Mouse (Mus musculus) cerebellum, postnatal 4 days (tissue): ENCODE results near the gene Gm49369.
"Not testable (repeated sequence)": the region's sequence is repeated elsewhere in the genome, so short reads cannot be mapped to it uniquely, and the experiment has no call there.

ENCODE experiments used
- DNase-seq, 2 experiments: peaks; one replicate each; pipeline ENCODE4 v3.0.0; 2022; ENCODE audit warnings: low spot score in 2 of 2, mixed read lengths in 1 of 2

The Gm49369 gene

DNA sequence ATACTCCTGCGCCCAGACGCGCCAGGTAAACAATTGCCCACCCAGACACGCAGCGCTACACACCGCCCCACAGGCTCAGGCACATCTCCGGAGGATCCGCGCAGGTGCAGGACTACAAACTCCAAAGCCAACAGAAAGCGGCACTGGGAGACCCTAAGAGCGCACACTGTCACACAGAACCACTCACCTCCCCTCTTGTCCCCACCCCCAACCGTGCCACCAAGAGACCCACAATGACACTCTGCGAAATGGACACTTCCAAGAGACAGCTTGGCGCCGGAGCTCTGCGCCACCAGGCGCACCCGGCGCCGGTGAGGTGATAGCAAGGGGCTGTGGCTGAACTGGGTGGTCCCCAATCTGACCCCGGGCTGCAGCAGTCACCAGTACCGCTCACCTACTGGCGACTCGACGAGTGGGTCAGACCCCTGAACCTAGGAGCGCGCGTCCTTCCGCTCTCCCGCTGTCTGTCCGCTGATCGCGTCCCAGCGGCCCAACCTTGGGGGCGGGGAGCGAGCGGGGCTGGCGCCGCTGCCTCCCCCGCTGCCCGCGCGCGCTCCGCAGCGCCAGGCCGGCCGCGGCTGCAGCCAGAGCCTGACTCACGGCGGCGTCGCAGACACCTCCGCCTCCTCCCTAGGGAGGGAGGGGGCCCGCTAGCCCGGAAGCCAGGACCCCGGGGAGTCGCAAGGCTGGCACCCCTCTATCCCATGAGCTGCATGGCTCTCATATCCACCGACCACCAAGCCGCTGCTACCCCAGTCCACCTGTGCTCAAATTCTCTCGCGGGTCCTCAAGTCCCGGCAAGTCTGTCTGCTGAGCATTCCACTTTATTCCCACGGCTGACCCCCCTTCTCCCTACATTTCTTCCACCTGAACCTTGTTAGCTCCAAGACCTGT is 10.5 kb downstream of the Gm49369 start:
- no peak for DNase-seq

DNA sequence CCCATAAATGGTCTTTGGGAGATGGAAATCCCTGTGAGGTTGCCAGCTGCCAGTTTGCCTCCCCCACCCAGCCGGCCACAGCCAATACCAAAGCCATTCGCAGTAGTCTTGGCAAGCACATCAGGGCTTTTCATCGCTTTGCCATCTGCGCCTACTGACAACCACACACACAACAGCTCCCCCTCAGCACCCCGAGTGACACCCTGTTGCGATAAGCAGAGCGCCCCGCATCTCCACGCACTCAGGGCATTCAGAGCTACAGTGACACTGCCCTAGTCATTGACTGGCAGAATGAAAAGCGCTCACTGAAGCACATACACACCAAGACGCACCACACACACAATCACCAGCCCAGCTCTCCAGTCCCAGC is 11.1 kb downstream of the Gm49369 start:
- DNase-seq, result peak in 1 of 2 experiments; percentile 34

DNA sequence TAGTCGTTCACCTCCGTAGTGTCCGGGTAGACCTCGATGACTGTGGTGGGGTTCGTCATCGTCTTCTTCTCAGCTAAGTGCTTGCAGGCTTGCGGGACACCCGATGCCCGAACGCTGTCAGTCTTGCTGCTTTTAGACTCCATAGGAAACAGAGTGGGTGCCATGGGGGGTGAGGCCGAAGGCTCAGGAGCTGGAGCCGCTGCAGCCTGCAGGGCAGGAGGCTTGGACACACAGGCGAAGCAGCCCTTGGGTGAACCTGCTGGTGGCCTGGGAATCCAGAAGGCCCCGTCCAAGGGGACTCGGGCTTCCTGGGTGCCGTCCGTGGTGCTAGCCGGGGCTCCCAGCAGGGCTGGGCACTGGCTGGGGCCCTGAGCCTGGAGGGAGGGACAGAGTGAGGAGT is 11.5 kb downstream of the Gm49369 start:
- no peak for DNase-seq

DNA sequence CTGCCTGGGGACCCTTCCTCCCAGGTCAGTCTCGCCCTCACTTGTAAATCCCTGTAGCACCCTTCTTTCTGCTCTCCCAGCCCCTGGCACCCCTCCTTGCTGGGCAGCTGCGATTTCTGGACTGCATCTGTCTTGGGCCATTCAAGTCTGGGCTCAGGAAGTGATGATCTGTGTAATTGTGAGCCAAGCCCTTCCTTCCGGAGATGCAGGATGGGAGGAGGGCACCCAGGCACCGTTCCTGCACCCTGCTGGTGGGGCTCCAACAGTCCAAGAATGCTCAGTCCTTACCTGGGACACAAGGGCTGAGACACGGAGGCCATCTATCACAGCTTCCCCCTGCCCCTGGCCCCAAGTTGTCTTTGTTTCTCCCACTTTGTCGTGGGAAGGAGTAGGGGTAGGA is 12.6 kb downstream of the Gm49369 start:
- DNase-seq, result no peak

DNA sequence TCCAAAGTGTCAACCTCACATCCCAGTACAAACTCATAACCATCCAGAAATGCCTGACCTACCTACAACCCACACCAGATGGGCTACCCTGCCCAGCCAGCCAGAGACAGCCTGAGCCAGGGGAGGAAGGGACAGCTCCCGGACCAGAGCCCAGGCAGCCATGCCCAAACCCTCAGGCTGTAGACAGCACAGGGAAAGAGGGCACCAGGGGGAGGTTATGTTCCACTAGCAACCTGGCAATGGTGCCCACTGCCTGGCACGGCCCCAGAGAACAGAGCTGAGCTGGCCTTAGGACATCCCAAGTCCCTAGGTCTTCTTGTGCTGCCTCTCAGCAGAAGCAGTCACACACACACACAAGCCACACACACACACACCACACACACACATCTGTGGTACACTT is 13.6 kb downstream of the Gm49369 start:
- peak in 1 of 2 experiments; percentile 63 for DNase-seq

DNA sequence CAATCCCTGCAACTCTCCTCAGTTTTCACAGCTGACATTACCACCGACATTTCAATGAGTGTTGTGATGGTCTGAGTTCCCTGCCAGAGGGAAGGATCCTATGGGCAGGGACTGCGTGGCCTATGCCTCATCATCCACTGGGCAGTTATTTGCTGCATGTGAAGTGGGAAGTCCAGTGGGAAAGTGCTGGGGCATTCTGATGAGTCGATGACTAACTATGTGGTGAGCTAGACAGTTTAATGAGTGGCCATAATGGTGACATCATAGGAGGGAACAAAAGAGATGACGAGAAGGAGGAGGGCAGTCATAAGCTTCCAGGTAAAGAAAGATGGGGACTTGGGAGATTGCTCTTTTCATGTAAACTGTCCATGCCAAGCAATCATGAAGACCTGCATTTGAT is 19.4 kb downstream of the Gm49369 start:
- no peak for DNase-seq

DNA sequence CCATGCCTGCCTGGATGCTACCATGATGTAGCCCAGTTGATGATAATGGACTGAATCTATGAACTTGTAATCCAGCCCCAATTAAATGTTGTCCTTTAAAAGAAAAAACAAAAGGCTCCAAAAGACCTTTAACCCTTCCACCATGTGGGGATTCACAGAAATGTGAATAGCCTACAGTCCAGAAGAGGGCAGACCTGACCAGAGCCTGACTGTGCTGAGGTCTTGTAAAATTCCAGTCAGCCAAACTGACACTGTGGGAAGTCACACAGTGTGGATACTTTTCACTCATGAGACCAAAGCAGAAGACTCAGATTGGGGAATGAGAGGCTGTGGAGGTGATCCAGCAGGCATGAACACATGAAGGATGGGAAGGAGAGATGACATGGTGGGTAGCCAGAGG is 21.7 kb downstream of the Gm49369 start:
- no peak for DNase-seq

DNA sequence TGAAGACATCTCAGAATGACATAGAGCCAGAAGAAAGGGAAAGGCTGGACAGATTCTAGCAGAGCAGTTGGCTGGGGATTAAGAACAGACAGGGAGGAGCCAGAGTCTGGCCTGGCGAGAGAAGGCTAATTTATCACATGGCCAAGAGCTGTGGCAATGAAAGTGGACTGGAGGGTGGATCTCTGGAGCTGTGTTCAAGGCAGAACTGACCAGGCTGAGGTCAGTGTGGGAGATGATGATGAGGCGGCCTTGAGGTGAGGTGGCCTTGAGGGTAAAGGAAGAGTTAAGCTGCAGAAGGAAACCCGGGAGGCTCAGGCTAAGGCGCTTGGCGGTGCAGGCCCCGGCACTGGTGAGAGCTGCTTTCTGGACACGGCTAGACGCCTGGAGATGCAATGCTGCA is 23.3 kb downstream of the Gm49369 start:
- DNase-seq, result no peak

DNA sequence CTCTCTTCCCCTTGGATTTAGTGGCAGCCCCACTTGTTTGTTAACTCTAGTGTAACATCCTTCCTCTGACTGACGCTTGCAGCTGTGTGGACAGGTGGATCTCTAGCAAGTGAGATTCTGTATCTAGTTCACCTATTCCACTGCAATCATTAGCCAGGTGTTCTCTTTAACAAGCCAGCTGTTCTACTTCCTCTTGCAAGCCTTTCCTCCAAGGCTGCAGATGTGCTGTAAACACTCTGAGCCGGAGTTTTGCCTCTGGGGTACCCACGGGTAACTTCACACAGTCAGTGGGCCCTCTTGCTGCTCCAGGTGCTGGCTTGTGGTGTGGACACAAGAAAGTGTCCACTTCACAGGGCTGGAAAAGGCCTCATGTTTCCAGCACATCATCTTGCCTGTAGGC is 24.9 kb downstream of the Gm49369 start:
- DNase-seq, result no peak

DNA sequence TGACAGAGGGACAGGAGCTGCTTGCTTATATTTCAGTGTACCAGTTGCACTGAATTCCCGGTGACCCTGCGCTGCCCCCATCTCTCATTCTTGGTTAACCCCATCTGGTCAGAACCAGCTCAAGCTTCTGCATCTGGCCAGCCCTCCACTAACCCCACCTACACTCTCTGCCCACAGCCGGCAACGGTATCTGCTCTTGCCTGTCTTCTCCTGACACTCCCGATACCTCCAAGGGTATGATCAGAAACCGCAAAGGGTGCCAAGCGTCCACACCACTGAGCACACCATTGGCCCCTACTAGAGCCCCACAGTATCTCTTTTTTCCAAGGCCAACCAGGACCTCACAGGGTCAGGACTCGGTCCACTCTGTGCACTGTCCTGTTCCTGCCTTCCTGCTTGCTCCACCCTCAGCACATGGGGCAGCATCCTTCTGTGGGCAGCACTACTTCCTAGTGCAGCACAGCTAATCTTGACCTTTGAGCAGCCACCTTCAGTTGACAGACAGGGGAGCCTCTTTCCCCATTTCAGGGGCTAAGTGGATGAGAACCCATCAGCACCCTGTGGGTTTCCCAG is 27.7 kb downstream of the Gm49369 start:
- no peak for DNase-seq

DNA sequence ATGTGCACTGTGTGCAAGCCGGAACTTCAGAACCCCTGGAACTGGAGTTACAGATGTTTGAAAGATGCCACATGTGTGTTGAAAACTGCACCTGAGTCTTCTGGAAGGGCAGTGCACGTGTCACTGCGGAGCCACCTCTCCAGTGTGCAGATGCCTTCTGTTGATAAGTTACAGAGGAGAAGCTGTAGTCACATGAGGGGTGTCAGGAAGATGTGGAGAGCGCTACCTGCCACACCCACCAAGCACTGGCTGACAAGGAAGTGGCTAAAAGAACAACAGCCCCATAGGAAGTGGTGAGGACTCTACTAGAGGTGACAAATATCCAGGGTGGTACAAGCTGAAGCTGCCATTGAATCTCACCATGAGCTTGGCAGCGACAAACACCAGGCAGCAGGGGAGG is 28.6 kb downstream of the Gm49369 start:
- no peak for DNase-seq

DNA sequence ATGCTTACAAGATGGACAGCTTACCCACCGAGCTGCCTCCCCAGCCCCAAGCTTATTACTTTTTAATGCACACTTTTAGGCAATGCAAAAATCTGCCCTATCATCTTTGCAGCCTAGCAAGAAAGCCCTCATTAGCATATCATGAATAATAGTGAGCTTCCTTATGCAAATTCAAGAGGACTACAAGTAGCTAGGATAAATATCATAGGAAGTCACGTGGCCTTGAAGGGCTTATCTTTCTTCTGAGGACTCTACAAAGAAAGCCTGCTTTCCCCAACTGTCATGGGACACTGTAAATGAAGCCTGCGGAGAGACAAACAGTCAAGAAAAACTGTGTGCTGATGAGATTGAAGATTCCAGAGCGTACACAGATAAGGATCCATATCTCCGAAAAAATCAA is 30.9 kb downstream of the Gm49369 start:
- DNase-seq, result no peak

DNA sequence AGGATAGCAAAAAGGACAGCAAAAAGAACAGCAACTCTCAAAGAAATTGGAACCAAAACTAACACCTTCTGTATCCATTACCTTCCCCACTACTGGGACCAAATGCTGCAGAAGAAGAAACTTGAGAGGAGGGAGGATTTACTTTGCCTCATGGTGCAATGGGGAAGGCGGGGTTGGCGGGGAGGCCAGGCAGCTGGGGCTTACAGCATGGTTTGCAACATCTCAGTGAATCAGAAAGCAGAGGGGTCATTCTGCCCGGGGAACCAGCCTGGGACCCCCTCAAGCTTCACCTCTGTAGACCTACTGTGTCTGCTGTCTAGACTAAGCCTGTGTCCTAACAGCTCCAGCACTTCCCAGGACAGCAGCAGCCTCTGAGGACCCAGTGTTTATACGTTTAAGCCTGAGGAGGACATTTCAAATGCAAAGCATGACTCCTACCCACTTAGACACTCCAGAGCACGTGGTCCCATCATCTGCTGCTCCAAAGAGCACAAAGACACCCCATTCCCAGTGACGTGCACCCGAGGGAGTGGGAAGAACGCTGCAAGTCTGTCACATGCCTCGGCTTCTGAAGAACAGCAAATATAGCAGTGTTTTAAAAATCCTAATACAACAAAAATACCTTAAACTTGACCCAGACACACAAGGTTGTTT is 33.0 kb downstream of the Gm49369 start:
- no peak for DNase-seq

DNA sequence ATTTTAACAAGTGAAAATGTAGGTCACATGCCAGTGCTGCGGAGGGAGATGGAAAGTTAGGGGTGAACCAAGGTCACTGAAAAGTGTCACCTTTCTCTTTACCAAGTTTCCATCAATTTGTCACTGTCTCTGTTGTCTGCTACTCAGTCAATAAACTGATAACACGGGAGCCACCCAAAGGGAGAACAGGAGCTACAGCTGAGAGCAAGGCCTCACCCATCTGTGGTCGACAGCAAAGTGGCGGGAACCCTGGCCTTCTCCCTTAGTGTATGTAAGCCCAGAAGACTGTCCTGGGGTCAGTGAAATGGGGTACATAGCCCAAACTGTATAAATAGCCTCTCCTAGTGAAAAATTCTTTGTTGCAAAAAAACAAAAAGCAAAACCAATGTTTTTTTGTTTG is 34.9 kb downstream of the Gm49369 start:
- DNase-seq, result no peak

DNA sequence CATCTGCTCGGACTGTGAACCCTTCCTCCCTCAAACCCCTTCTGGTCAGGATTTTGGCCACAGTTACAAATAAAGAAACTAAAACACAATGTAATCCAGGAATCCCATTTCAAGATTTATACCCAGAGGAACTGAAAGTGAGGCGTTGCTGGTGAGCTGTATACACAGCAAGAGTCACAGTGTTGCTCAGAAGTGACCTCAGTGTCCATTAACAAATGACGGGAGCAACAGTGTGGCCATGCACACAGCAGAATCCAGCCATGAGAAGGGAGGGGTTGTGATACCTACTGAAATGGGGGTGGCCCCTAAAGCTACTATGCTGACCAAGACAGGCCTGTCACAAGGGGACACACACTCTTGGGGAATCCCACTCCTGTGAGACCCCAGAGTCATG is 40.2 kb downstream of the Gm49369 start:
- no peak for DNase-seq

DNA sequence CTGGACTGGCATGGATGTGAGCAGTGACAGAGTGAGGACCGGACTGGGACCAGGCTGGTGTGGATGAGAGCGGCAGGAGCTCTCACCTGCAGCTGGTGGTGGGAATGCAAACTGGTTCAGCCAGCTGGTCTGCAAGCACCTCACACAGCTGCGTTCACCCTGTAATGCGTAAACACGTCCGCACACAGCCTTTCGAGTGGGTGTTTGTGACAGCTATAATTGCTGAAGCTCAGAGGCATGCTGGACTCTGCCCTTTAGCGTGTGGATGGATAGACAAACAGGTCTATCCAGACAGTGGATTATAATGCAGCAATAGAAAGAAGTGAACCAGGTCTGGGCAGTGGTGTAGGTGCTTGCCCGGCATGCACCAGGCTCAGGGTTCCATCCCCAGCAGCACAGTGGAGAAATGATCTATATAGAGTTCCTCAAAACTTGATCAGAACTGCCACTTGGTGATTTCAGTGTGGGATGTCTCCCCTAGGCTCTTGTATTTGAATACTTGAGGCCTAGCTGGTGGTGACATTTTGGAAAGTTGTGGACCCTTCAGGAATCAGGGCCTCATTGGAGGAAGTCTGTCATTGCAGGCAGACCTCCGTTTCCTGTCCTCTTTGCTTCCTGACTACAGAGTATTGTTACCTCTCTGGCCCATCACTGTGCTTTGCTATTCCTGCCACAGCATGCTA is 40.8 kb downstream of the Gm49369 start:
- DNase-seq, result no peak

DNA sequence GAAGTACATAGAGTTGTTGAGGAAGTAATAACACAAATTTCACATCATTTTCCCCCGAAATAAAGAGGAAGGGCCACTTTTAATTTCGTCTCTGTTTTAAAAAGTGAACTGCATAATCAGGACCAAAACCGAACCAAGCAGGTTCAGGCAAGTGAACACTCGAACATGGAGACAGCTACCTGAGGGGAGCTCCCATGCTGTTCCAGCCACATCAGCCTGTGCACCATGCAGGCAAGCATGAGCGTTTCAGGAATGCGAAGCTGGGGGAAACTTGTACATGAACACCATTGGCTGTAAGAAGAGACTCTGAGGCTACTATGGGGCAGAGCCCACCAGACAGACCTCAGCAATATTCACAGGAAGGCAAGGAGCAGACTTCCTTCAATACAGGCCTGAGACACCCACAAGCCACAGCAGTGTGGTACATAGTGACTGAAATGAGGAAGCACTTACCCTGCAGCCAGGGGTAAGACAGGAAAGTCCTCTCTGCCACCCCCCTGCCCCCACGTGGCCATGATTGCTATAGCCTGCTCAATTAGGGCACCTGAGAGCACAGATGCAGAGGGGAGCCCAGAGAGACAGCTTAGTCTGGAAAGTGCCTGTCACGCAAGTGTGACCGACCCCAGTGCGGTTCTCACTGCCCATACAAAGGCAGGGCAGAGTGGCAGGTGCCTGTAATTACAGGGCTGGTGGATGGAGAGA is 42.0 kb downstream of the Gm49369 start:
- DNase-seq, result no peak

DNA sequence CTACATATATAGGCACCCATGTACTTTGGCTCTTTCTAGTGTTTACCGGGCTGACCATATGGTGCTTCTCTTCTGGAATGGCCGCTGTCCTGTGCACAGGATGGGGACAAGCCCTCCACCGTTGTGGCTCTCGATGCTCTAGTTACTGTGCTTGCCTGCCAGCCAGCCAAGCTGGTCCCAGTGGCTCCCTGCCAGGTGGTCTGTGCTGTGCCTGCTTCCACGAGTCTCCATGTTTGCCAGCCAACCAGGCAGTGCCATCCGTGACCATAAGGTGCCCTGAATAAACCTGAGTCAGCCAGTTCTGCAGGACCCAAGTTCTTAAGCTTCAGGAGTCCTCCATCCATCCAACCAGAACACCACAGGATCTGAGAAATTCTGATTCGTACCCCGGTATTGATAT is 47.3 kb downstream of the Gm49369 start:
- DNase-seq, result peak in 1 of 2 experiments; percentile 85

DNA sequence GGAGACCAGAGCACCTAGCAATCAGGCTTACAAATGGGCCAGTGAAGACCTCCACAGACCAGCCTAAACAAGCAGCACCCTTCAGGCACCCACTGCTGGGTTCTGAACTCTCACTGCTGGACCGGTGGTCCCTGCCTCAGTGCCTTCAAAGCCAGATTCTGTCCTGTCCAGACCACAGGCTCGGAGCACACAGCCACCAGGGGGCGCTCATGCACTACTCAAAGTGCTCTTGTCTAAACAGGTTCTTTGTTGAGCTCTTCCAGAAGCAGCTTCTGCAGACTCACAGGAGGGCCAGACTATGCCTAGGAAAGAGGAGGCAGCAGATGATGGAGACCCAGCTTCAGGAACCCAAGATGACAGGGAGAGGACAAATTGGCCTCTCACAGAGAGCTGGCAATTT is 48.2 kb downstream of the Gm49369 start:
- DNase-seq, result peak; percentile 91 to 94

DNA sequence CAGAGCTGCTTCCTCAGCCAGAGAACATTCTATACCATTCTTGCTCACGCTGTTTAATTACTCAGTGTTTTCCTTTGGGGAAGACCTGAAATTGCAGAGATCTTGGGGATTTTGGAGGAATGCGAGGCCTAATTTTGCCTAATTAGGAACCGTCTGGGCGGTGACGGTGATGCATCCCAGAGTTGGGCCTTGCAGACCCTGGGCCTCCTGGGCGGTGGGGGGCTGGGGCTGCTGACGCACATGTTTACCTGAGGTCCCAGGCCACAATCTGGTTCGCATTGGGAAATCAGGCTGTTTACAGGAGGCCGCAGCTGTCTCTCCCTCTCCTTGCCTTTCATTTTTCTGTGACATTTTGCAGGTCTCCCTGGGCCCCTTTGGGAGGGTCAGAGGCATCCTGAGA is 49.7 kb downstream of the Gm49369 start:
- not testable (repeated sequence) for DNase-seq

DNA sequence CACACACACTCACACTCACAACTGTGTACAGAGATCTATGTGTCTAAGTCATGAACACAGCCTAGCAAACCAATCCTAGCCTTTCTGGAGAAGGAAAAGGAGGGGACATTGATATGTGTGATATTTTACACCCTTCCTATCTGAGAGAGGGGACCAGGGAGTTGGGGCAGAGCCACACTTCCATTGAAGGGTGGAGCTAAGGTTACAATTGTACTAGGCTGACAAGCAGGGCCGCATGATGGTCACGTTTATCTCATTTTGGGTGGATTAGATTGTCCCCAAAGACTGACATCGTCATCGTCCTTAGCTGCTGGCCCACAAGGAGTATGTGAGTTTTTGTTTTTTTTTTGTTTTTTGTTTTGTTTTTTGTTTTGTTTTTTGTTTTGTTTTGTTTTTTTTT is 51.2 kb downstream of the Gm49369 start:
- no peak for DNase-seq

DNA sequence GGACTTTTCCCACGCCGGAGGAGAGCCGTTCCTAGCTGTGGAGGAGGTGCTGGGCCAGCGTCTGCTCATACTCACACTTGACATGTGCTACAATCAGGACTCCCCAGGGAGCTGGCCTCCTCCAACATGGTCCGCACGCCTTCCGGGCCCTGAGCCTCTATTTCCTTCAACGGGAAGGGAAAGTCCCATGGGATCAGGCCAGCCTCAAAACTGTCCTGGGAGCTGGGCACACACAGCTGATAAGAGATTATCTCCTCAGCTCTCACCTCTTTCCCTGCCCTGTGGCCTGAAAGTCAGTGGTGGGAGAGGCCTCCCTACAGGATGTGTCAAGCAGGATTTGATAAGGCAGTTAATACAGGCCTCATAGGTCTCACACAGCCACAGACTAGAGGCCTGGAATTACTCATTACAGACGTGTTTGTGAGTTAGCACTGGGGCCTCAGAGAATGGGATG is 52.2 kb downstream of the Gm49369 start:
- DNase-seq, result no peak
